Mouse (Mus musculus) kidney, embryonic 14.5 days (tissue): Measurements from ENCODE around the gene Adgrg5. TPM values are rescaled to one million over a fixed set of nuclear protein-coding genes. Genes with fewer than 3 reads are reported as not detected.

Experiments
- ATAC-seq: fragments of 200-750 bp; cut with Nextera tagmentation; 2 replicates; pipeline ENCODE4 v1.8.0; 2017; ENCODE audit warnings: moderate number of reproducible peaks, mild to moderate bottlenecking, moderate TSS enrichment, moderate library complexity; ENCODE audit not compliant: low FRiP score, low TSS enrichment
- H3K27ac ChIP-seq: fragments of 300-500 bp; sonication (generic); 2 replicates; pipeline ENCODE4 v1.5.1; 2014; ENCODE audit warnings: low read depth, mild to moderate bottlenecking, low read length, moderate library complexity, mixed read lengths
- H3K27me3 ChIP-seq: fragments of 300-500 bp; sonication (generic); 2 replicates; pipeline ENCODE4 v1.6.1; 2014; ENCODE audit warnings: mild to moderate bottlenecking, low read length; ENCODE audit not compliant: control insufficient read depth, insufficient read depth
- H3K36me3 ChIP-seq: fragments of 300-500 bp; sonication (generic); 2 replicates; pipeline ENCODE4 v1.6.1; 2014; ENCODE audit warnings: low read length, mixed read lengths; ENCODE audit not compliant: control insufficient read depth, insufficient read depth
- H3K4me1 ChIP-seq: fragments of 300-500 bp; sonication (generic); 2 replicates; pipeline ENCODE4 v1.6.1; 2014; ENCODE audit warnings: low read length, mixed read lengths; ENCODE audit not compliant: control insufficient read depth, insufficient read depth
- H3K4me2 ChIP-seq: fragments of 300-500 bp; sonication (generic); replicated peaks from 2 replicates; pipeline ENCODE4 v1.6.1; 2014; ENCODE audit warnings: low read depth, mild to moderate bottlenecking, low read length
- H3K4me3 ChIP-seq: fragments of 300-500 bp; sonication (generic); 2 replicates; pipeline ENCODE4 v1.5.1; 2014; ENCODE audit warnings: mild to moderate bottlenecking, low read length
- H3K9ac ChIP-seq: fragments of 300-500 bp; sonication (generic); 2 replicates; pipeline ENCODE4 v1.6.1; 2014; ENCODE audit warnings: low read depth, mild to moderate bottlenecking, low read length, moderate library complexity
- H3K9me3 ChIP-seq: fragments of 300-500 bp; sonication (generic); 2 replicates; pipeline ENCODE4 v1.6.1; 2016; ENCODE audit warnings: low read length; ENCODE audit not compliant: control insufficient read depth
- WGBS: fragments of 180-500 bp; shearing (Covaris S2); extraction: QIAGEN DNeasy Blood & Tissue Kit; methylation state at CpG from one replicate; pipeline ENCODE4 v1.1.7; 2014; 5-methylcytosine and 5-hydroxymethylcytosine counted together
- polyA plus RNA-seq: library from polyadenylated mRNA; unstranded; fragments of >200 nt; fragmentation: Nextera tagmentation; extraction: Ambion mirVana; gene quantifications from 2 replicates; pipeline ENCODE4 v1.2.1, GENCODE M21; 2014

Gene Adgrg5
- polyA plus RNA-seq, 1 experiment from 2014 or later, result not detected

GRCm38 (mm10) chr8:94989711-94990110 is 66.2 kb downstream of the Adgrg5 start:
- Histone ChIP-seq H3K4me3 (no peak overlapping the region), H3K9ac (no peak overlapping the region), H3K27ac (no peak overlapping the region), H3K36me3 (no peaks in the 10 kb centered on the region), H3K27me3 (no peaks in the 10 kb centered on the region), H3K9me3 (no peaks in the 10 kb centered on the region), H3K4me2 (no peak overlapping the region), H3K4me1 (peaks cover 25% of the 10 kb centered on the region)
- no peak for ATAC-seq
- 91% methylated on average over 4 of the region's 4 CpGs for WGBS

GRCm38 (mm10) chr8:94990598-94991453 is 67.3 kb downstream of the Adgrg5 start:
- Histone ChIP-seq H3K4me2 (no peak overlapping the region), H3K36me3 (no peaks in the 10 kb centered on the region), H3K4me3 (no peak overlapping the region), H3K9ac (no peak overlapping the region), H3K27me3 (no peaks in the 10 kb centered on the region), H3K27ac (no peak overlapping the region), H3K4me1 (peaks cover 20% of the 10 kb centered on the region), H3K9me3 (no peaks in the 10 kb centered on the region)
- no peak for ATAC-seq
- WGBS, result 66% methylated on average over 11 of the region's 11 CpGs

- ATAC-seq, result no peak
- Histone ChIP-seq H3K36me3 (no peaks in the 10 kb centered on the region), H3K4me3 (no peak overlapping the region), H3K27me3 (no peaks in the 10 kb centered on the region), H3K9me3 (no peaks in the 10 kb centered on the region), H3K4me1 (peaks cover 21% of the 10 kb centered on the region), H3K27ac (no peak overlapping the region), H3K4me2 (no peak overlapping the region), H3K9ac (no peak overlapping the region)
- WGBS, result 84% methylated on average over 9 of the region's 9 CpGs
These were observed 68.0 kb downstream of the Adgrg5 start for GRCm38 (mm10) chr8:94991454-94991994.

- H3K4me3 ChIP-seq, result no peak overlapping the region
- WGBS, result 86% methylated on average over 4 of the region's 4 CpGs
- no peaks in the 10 kb centered on the region for H3K9me3 ChIP-seq
- H3K36me3 ChIP-seq, result no peaks in the 10 kb centered on the region
- ATAC-seq, result no peak
- no peak overlapping the region for H3K9ac ChIP-seq
- no peak overlapping the region for H3K4me2 ChIP-seq
- H3K4me1 ChIP-seq, result peaks cover 25% of the 10 kb centered on the region
- H3K27ac ChIP-seq, result peak overlapping the region; percentile 14; the same call in 1 of the 2 replicates
- H3K27me3 ChIP-seq, result no peaks in the 10 kb centered on the region
These were observed 68.5 kb downstream of the Adgrg5 start for GRCm38 (mm10) chr8:94992010-94992409.

GRCm38 (mm10) chr8:94992534-94992933 is 69.0 kb downstream of the Adgrg5 start:
- no peak overlapping the region for H3K9ac ChIP-seq
- no peaks in the 10 kb centered on the region for H3K9me3 ChIP-seq
- ATAC-seq, result no peak
- WGBS, result 65% methylated on average over 5 of the region's 5 CpGs
- no peak overlapping the region for H3K4me3 ChIP-seq
- H3K4me2 ChIP-seq, result no peak overlapping the region
- peaks cover 25% of the 10 kb centered on the region for H3K4me1 ChIP-seq
- peak overlapping the region; percentile 33; the same call in 1 of the 2 replicates for H3K27ac ChIP-seq
- H3K36me3 ChIP-seq, result no peaks in the 10 kb centered on the region
- no peaks in the 10 kb centered on the region for H3K27me3 ChIP-seq

Other genes starting within 250 kb of the Adgrg5 start
- 13.5 and 19.3 TPM in 2 replicates for gene Pllp, start 227.4 kb upstream of the Adgrg5 start, polyA plus RNA-seq
- gene Ccl22, start 178.1 kb upstream of the Adgrg5 start, polyA plus RNA-seq, result not detected in 2 replicates
- 4.2 and 7.4 TPM in 2 replicates for gene Cx3cl1, start 151.7 kb upstream of the Adgrg5 start, polyA plus RNA-seq
- gene Ccl17, start 113.2 kb upstream of the Adgrg5 start, polyA plus RNA-seq, result not detected in 2 replicates
- 59.8 and 71.9 TPM in 2 replicates for gene Coq9, start 85.4 kb upstream of the Adgrg5 start, polyA plus RNA-seq
- gene Ciapin1, start 85.3 kb upstream of the Adgrg5 start, polyA plus RNA-seq, result 101 and 102 TPM in 2 replicates
- gene Polr2c, start 66.2 kb upstream of the Adgrg5 start, polyA plus RNA-seq, result 183 and 185 TPM in 2 replicates
- gene Dok4, start 47.4 kb upstream of the Adgrg5 start, polyA plus RNA-seq, result 14.6 and 20.6 TPM in 2 replicates
- gene Ccdc102a, start 5.6 kb upstream of the Adgrg5 start, polyA plus RNA-seq, result 24.2 and 29.4 TPM in 2 replicates
- gene Adgrg1, start 51.1 kb downstream of the Adgrg5 start, polyA plus RNA-seq, result 15.5 and 31.3 TPM in 2 replicates
- 2.9 and 3.8 TPM in 2 replicates for gene Adgrg3, start 94.0 kb downstream of the Adgrg5 start, polyA plus RNA-seq
- not detected in 2 replicates for gene Drc7, start 131.4 kb downstream of the Adgrg5 start, polyA plus RNA-seq
- 18.2 and 32.4 TPM in 2 replicates for gene Katnb1, start 157.5 kb downstream of the Adgrg5 start, polyA plus RNA-seq